Mouse (Mus musculus): ENCODE results near the gene Dnah3.

Dnah3 gene

GRCm38 (mm10) chr7:119875776-119876440, 219.2 kb downstream of the Dnah3 start:
- DNase-seq (ENCODE audit: low spot score in 2 of 2), result peak; percentile 22 to 31

- no peak for DNase-seq (ENCODE audit: low spot score in 2 of 2)
Observed at GRCm38 (mm10) chr7:119873050-119873449, 222.0 kb downstream of the Dnah3 start.

Measured in frontal cortex, postnatal 14 days (tissue).